Mouse (Mus musculus) liver, postnatal 0 days (tissue): ENCODE measurements around the gene Lcn5.
"Not testable (repeated sequence)": the region's sequence is repeated elsewhere in the genome, so short reads cannot be mapped to it uniquely, and the experiment has no call there.

Source experiments
- CTCF ChIP-seq: sonication (generic); IDR thresholded peaks from 2 replicates; pipeline ENCODE4 v1.5.1; 2016; ENCODE audit warnings: antibody characterized with exemption, low read depth
- EP300 ChIP-seq: IDR thresholded peaks from 2 replicates; pipeline ENCODE4 v1.6.1; 2016; ENCODE audit warnings: antibody characterized with exemption, low read depth, mild to moderate bottlenecking

GRCm38 (mm10) chr2:25709791-25710190 lies 52.0 kb downstream of the Lcn5 start:
- TF ChIP-seq CTCF, EP300: not testable (repeated sequence)
